Mouse (Mus musculus) MEL (cell line): ENCODE measurements around the gene Kit.
A peak's percentile ranks its signal among the peaks of the same experiment; 100 is the strongest.

Source experiments
- CHD2 ChIP-seq: IDR thresholded peaks from 2 replicates; pipeline ENCODE4 v1.6.1; 2011; ENCODE audit warnings: low read length, improper control_type of control experiment
- CTCF ChIP-seq, 3 experiments: IDR thresholded peaks in 2 of 3; conservative IDR thresholded peaks in 1 of 3; 2 replicates each; pipeline ENCODE4 v1.5.1; 2011 to 2012; ENCODE audit warnings: low read length in 3 of 3, low read depth in 2 of 3, mild to moderate bottlenecking in 2 of 3, improper control_type of control experiment in 1 of 3, inconsistent platforms in 1 of 3, mixed read lengths in 1 of 3, moderate library complexity in 1 of 3; ENCODE audit not compliant: control insufficient read depth in 1 of 3, insufficient read depth in 1 of 3, poor library complexity in 1 of 3, severe bottlenecking in 1 of 3
- EP300 ChIP-seq, 2 experiments: IDR thresholded peaks; 2 replicates each; pipeline ENCODE4 v1.6.1; 2011; ENCODE audit warnings: improper control_type of control experiment in 2 of 2, low read length in 2 of 2, low read depth in 1 of 2, mild to moderate bottlenecking in 1 of 2
- GATA1 ChIP-seq: IDR thresholded peaks from 2 replicates; pipeline ENCODE4 v1.6.1; 2011; ENCODE audit warnings: low read depth, low read length, improper control_type of control experiment
- HCFC1 ChIP-seq: IDR thresholded peaks from 2 replicates; pipeline ENCODE4 v1.6.1; 2012; ENCODE audit warnings: low read depth, mild to moderate bottlenecking, inconsistent platforms, low read length, improper control_type of control experiment, moderate library complexity
- MEF2A ChIP-seq: IDR thresholded peaks from 2 replicates; pipeline ENCODE4 v1.6.1; 2014; ENCODE audit warnings: low read depth, mild to moderate bottlenecking, inconsistent platforms, low read length, improper control_type of control experiment; ENCODE audit not compliant: poor library complexity, insufficient replicate concordance, severe bottlenecking; ENCODE audit errors: extremely low read depth
- NRF1 ChIP-seq: IDR thresholded peaks from 2 replicates; pipeline ENCODE4 v1.6.1; 2014; ENCODE audit warnings: low read depth, mild to moderate bottlenecking, inconsistent platforms, low read length, improper control_type of control experiment, moderate library complexity; ENCODE audit not compliant: poor library complexity, insufficient read depth, severe bottlenecking
- POLR2A ChIP-seq, 2 experiments: IDR thresholded peaks; 2 replicates each; pipeline ENCODE4 v1.6.1; 2011 to 2012; ENCODE audit warnings: low read length in 2 of 2, mild to moderate bottlenecking in 2 of 2, control low read depth in 1 of 2, improper control_type of control experiment in 1 of 2, low read depth in 1 of 2, moderate library complexity in 1 of 2; ENCODE audit not compliant: control insufficient read depth in 1 of 2, insufficient read depth in 1 of 2, poor library complexity in 1 of 2
- SIN3A ChIP-seq: IDR thresholded peaks from 2 replicates; pipeline ENCODE4 v1.6.1; 2012; ENCODE audit warnings: low read length, improper control_type of control experiment, inconsistent platforms
- SMC3 ChIP-seq: IDR thresholded peaks from 2 replicates; pipeline ENCODE4 v1.6.1; 2011; ENCODE audit warnings: low read depth, low read length, improper control_type of control experiment
- UBTF ChIP-seq: IDR thresholded peaks from 2 replicates; pipeline ENCODE4 v1.6.1; 2012; ENCODE audit warnings: low read depth, mild to moderate bottlenecking, inconsistent platforms, low read length, improper control_type of control experiment, moderate library complexity, borderline replicate concordance; ENCODE audit not compliant: insufficient read depth
- USF1 ChIP-seq: IDR thresholded peaks from 2 replicates; pipeline ENCODE4 v1.6.1; 2014; ENCODE audit warnings: low read depth, mild to moderate bottlenecking, inconsistent platforms, low read length, improper control_type of control experiment, moderate library complexity

DNA sequence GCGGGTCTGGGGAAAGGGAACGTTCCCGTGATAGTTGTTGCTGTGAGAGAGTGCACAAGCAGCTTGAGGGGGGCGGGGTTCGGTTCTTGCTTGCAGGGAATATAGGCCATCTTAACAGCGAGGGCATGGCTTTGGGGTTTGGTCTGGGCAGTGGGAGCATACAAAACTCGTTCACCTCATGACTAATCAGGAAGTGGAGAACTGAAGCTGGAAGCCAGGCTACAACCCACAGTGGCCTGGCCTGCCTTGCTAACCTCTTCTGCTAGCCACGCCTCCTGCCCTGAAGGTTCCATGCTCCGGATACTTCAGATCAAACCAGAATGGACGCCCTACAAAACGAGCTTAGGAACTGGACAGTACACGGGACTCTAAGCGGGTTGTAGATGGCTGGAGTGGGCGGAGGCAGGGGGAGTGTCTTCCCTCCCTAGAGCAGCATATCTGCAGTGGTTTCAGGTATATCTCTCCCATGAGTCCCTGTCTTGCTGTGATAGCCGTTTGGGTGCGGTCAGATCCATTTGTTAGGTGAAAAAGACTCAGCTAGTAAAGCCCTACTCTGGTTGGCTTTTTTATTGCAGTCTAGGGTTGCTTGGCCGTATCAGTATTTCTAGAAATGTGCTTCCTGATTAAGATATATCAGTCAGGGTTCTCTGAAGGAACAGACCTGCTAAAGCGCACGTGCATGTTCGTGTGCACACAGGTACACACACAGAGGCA lies 49.4 kb downstream of the Kit start:
- TF ChIP-seq CTCF (IDR thresholded peaks at IDR 0.05 in 2 of 3, conservative IDR thresholded peaks at IDR 0.05 in 1 of 3; ENCODE audit: control insufficient read depth in 1 of 3, insufficient read depth in 1 of 3, low read depth in 2 of 3, low read length in 3 of 3, poor library complexity in 1 of 3, severe bottlenecking in 1 of 3) (no peak), USF1 (no peak), SMC3 (no peak), GATA1 (peak; percentile 97), NRF1 (no peak), UBTF (no peak), POLR2A (IDR thresholded peaks at IDR 0.05; ENCODE audit: control insufficient read depth in 1 of 2, insufficient read depth in 1 of 2, low read depth in 1 of 2, low read length in 2 of 2, poor library complexity in 1 of 2) (peak; percentile 15 to 61; a peak in 1 of 4 replicates), SIN3A (peak; percentile 78), EP300 (IDR thresholded peaks at IDR 0.05; ENCODE audit: low read depth in 1 of 2, low read length in 2 of 2) (peak; percentile 93 to 95), MEF2A (no peak), CHD2 (no peak), HCFC1 (no peak; the same call in 1 of the 2 replicates)
